Mouse (Mus musculus) intestine, embryonic 15.5 days (tissue): ENCODE data around the gene Wdfy4. TPM values are rescaled to one million over a fixed set of nuclear protein-coding genes. Genes with fewer than 3 reads are reported as not detected.

Source experiments
- ATAC-seq: fragments of 200-750 bp; cut with Nextera tagmentation; 2 replicates; pipeline ENCODE4 v1.8.0; 2017; ENCODE audit warnings: moderate TSS enrichment, moderate library complexity
- H3K27ac ChIP-seq: fragments of 300-500 bp; sonication (generic); 2 replicates; pipeline ENCODE4 v1.5.1; 2015; ENCODE audit warnings: mild to moderate bottlenecking, inconsistent platforms
- H3K27me3 ChIP-seq: fragments of 300-500 bp; sonication (generic); replicated peaks from 2 replicates; pipeline ENCODE4 v1.6.1; 2015; ENCODE audit warnings: inconsistent platforms
- H3K36me3 ChIP-seq: fragments of 300-500 bp; sonication (generic); 2 replicates; pipeline ENCODE4 v1.6.1; 2015; ENCODE audit warnings: inconsistent platforms
- H3K4me1 ChIP-seq: fragments of 300-500 bp; sonication (generic); replicated peaks from 2 replicates; pipeline ENCODE4 v1.6.1; 2015; ENCODE audit warnings: inconsistent platforms
- H3K4me2 ChIP-seq: fragments of 300-500 bp; sonication (generic); replicated peaks from 2 replicates; pipeline ENCODE4 v1.6.1; 2015; ENCODE audit warnings: mild to moderate bottlenecking, inconsistent platforms
- H3K4me3 ChIP-seq: fragments of 300-500 bp; sonication (generic); replicated peaks from 2 replicates; pipeline ENCODE4 v1.5.1; 2015; ENCODE audit warnings: inconsistent platforms
- H3K9ac ChIP-seq: fragments of 300-500 bp; sonication (generic); 2 replicates; pipeline ENCODE4 v1.6.1; 2015; ENCODE audit warnings: inconsistent platforms
- H3K9me3 ChIP-seq: fragments of 300-500 bp; sonication (generic); 2 replicates; pipeline ENCODE4 v1.6.1; 2016; ENCODE audit warnings: inconsistent platforms
- WGBS: fragments of 180-500 bp; shearing (Covaris S2); methylation state at CpG from one replicate; pipeline ENCODE4 v1.1.7; 2015; 5-methylcytosine and 5-hydroxymethylcytosine counted together
- polyA plus RNA-seq: library from polyadenylated mRNA; unstranded; fragments of >200 nt; fragmentation: Nextera tagmentation; extraction: Ambion mirVana; gene quantifications from 2 replicates; pipeline ENCODE4 v1.2.1, GENCODE M21; 2015

Wdfy4 gene
- polyA plus RNA-seq, 1 experiment from 2014 or later, result 0.46 TPM

DNA sequence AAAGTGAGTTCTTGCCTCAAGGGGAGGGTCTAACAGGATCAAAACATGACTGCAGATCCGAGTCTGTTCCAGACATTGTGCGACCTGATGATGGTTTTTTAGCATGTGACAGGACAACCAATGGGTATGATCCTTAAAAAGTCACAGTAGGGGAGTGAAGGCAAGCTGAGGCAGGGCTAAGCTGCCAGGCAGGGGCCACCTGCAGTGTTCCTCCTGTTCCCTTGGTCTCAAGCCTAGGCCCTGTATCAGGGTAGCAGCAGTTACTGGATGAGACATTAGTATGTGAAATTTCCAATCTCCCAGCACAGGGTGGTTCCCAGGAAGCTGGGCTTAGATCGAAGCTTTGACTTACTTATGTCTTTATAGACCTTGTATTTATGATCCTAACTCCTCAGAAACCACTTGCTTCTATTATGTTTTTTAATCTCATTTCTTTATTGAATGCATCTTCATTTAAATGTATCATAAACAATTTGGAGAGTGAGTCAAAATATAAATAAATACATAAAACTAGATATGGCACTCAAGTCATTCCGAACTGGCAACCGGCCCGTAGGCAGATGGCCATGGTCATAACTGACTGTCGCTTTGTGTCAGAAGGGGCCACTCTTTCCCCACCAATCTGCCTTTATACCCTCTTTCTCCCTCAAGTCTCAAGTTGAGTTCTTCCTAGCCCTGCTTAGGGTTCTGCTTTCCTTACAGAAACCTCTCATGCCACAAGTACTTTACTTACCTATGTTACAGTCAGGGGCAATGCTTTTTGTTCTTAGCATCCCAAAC lies 126.2 kb downstream of the Wdfy4 start:
- 86% methylated on average over 7 of the region's 7 CpGs for WGBS
- no peak overlapping the region for H3K4me3 ChIP-seq
- no peaks in the 10 kb centered on the region for H3K4me1 ChIP-seq

DNA sequence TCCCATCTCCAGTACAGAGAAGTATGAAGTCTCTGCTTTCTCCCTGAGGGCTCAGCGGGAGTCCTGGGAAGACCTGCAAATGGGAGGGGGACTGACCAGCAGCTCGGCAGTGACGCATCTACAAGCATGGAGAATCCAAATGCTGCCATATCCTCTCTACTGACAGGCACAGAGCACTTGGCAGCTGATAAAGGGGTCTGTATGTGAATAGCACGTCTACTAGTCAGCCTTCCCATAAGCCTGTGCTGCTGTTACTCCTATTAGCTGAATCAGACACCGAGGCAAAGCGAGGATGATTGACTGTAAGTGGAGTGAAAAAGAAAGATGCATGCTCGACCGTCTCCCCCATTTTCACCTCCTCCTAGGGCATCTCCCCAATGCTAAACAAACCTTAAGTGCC lies 131.9 kb downstream of the Wdfy4 start:
- H3K4me2 ChIP-seq, result no peak overlapping the region
- no peaks in the 10 kb centered on the region for H3K4me1 ChIP-seq
- no peak overlapping the region for H3K4me3 ChIP-seq
- H3K36me3 ChIP-seq, result no peaks in the 10 kb centered on the region
- ATAC-seq, result no peak
- H3K27me3 ChIP-seq, result no peaks in the 10 kb centered on the region
- WGBS, result 66% methylated on average over 8 of the region's 8 CpGs
- no peak overlapping the region for H3K9ac ChIP-seq
- no peak overlapping the region for H3K27ac ChIP-seq
- no peaks in the 10 kb centered on the region for H3K9me3 ChIP-seq

More for the DNA sequence above, 126.2 kb downstream of the Wdfy4 start:
- H3K27me3 ChIP-seq, result no peaks in the 10 kb centered on the region
- no peaks in the 10 kb centered on the region for H3K9me3 ChIP-seq
- ATAC-seq, result no peak
- no peak overlapping the region for H3K4me2 ChIP-seq
- H3K27ac ChIP-seq, result no peak overlapping the region
- H3K9ac ChIP-seq, result no peak overlapping the region
- H3K36me3 ChIP-seq, result no peaks in the 10 kb centered on the region

DNA sequence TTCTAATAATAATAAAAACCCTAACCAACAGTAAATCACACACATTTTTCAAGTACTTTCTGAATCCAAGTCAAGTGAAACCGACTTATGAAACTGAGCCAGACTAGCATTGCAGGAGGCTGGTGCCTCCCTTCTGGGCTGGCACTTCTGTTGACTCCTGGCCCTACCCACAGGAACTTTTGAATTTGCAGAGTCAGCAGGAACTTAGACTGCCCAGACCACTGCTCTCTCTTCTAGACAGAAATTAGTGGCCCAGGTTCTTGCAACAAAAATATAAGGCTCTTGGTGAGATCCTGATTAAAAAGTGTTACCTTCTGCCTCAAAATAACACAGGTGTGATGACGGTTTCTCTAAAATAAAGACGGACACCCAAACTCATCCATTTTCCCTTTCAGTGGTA lies 140.1 kb downstream of the Wdfy4 start:
- no peak overlapping the region for H3K4me3 ChIP-seq
- no peaks in the 10 kb centered on the region for H3K27me3 ChIP-seq
- H3K9ac ChIP-seq, result no peak overlapping the region
- no peak for ATAC-seq
- H3K27ac ChIP-seq, result no peak overlapping the region
- no peaks in the 10 kb centered on the region for H3K9me3 ChIP-seq
- no peaks in the 10 kb centered on the region for H3K36me3 ChIP-seq
- H3K4me2 ChIP-seq, result no peak overlapping the region
- 86% methylated on average over 3 of the region's 3 CpGs for WGBS
- no peaks in the 10 kb centered on the region for H3K4me1 ChIP-seq

DNA sequence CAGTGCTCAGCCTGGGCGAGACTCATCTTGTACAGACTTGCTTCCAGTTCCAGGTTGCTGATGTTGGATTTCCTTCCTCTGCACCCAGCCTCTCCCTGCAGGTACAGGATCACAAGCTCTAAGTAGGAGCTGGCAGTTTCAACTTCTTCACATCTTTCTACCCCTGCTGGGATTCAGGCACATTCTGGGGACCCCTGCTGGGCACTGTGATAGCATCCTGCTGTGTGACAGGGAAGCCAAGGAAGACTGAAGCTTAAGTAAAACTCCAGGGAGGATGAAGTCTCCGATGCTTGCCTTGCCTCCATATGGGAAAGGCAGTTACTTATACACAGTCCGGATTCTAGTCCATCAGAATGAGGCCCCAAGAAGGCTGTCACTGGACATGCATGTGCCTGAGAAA lies 148.5 kb downstream of the Wdfy4 start:
- H3K4me3 ChIP-seq, result no peak overlapping the region
- no peaks in the 10 kb centered on the region for H3K4me1 ChIP-seq
- no peak overlapping the region for H3K27ac ChIP-seq
- no peak for ATAC-seq
- no peaks in the 10 kb centered on the region for H3K9me3 ChIP-seq
- no peaks in the 10 kb centered on the region for H3K36me3 ChIP-seq
- H3K27me3 ChIP-seq, result no peaks in the 10 kb centered on the region
- no peak overlapping the region for H3K9ac ChIP-seq
- no peak overlapping the region for H3K4me2 ChIP-seq
- WGBS, result 59% methylated on average over 3 of the region's 3 CpGs

DNA sequence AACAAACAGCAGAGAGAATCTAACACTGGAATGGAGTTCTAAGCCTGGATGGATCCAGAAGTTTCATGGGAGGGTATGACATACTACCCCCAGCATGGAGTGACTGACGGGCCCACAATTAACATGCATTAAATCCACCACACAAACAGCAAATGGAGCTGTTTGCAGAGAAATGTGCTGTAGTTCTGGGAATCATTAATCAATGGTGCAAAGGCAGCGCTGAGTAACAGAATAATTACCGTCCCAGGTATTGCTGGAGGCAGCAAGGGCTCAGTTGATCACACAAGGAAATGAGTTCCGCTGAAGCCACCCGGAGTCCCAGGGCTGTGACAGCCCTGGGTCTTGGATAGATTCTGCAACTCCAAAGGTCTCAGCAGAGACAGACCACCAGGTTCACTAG lies 149.9 kb downstream of the Wdfy4 start:
- H3K4me3 ChIP-seq, result no peak overlapping the region
- no peaks in the 10 kb centered on the region for H3K36me3 ChIP-seq
- H3K9ac ChIP-seq, result no peak overlapping the region
- no peaks in the 10 kb centered on the region for H3K4me1 ChIP-seq
- 68% methylated on average over 5 of the region's 5 CpGs for WGBS
- no peak overlapping the region for H3K27ac ChIP-seq
- no peaks in the 10 kb centered on the region for H3K9me3 ChIP-seq
- ATAC-seq, result no peak
- H3K27me3 ChIP-seq, result no peaks in the 10 kb centered on the region
- no peak overlapping the region for H3K4me2 ChIP-seq

DNA sequence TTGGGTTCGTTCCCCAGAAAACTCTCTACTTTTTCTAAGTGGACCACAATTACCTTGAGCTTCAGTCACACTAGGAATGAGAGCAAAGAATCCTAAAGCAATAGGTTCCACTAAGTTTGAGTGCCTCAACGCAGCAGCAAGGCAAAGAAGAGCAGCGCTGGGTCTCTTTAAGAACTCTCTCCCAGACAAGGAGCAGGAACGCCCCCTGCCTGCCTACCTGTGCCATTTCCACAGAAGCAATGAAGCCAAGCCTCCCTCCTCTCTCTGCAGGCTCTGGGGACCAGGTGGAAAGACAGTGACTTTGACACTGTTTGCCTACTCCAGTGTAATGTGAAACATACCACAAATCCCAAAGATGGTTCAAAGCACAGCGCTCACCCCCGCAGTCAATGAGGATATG lies 151.9 kb downstream of the Wdfy4 start:
- Histone ChIP-seq H3K4me2 (no peak overlapping the region), H3K27ac (no peak overlapping the region), H3K4me1 (no peaks in the 10 kb centered on the region), H3K27me3 (no peaks in the 10 kb centered on the region), H3K4me3 (no peak overlapping the region), H3K36me3 (no peaks in the 10 kb centered on the region), H3K9me3 (no peaks in the 10 kb centered on the region), H3K9ac (no peak overlapping the region)
- no peak for ATAC-seq
- 40% methylated on average over 6 of the region's 6 CpGs for WGBS

DNA sequence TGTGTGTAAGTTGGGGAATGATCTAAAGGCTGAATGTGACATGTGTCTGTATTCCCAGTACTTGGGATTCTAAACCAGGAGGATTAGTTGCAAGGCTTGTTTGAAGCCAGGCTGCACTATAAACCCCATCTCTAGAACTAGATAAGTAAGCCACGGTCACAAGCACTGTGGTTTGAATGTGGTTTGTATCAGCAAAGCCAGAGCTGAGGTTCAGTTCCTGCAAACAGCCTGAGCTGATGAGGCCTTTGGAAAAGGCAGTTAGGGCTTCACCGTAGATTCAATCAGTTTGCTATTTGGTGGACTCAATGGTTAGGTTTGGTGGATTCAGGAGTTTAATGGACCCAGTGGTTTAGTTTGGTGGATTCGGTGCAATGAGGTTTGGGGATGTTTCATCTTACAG lies 154.5 kb downstream of the Wdfy4 start:
- Histone ChIP-seq H3K27ac (no peak overlapping the region), H3K9me3 (no peaks in the 10 kb centered on the region), H3K9ac (no peak overlapping the region), H3K4me2 (no peak overlapping the region), H3K4me3 (no peak overlapping the region), H3K4me1 (no peaks in the 10 kb centered on the region), H3K27me3 (no peaks in the 10 kb centered on the region), H3K36me3 (no peaks in the 10 kb centered on the region)
- ATAC-seq, result no peak
- WGBS, result 83% methylated on average over 3 of the region's 3 CpGs

DNA sequence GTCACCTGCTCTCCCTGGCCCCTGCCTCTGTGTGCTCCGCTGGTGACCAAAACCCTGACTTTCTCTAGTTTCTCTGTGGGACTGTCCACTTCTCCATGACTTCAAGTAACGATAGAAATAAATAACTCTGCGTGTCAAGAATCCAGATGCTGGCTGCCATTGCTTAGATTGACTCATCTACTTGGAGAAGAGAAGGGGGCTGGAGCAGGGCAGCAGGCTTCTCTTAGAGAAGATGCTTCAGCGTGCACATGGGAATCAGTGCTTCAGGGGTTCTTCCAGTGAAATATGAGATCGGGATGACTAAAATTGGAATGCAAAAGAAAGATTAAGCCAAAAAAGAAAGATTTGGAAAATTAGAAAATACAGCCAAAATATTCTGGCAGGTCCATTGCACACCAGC lies 165.7 kb downstream of the Wdfy4 start:
- H3K4me2 ChIP-seq, result no peak overlapping the region
- no peaks in the 10 kb centered on the region for H3K9me3 ChIP-seq
- no peaks in the 10 kb centered on the region for H3K36me3 ChIP-seq
- H3K4me3 ChIP-seq, result no peak overlapping the region
- H3K27me3 ChIP-seq, result no peaks in the 10 kb centered on the region
- 60% methylated on average over 5 of the region's 5 CpGs for WGBS
- no peak overlapping the region for H3K9ac ChIP-seq
- H3K27ac ChIP-seq, result no peak overlapping the region
- ATAC-seq, result no peak
- H3K4me1 ChIP-seq, result no peaks in the 10 kb centered on the region

DNA sequence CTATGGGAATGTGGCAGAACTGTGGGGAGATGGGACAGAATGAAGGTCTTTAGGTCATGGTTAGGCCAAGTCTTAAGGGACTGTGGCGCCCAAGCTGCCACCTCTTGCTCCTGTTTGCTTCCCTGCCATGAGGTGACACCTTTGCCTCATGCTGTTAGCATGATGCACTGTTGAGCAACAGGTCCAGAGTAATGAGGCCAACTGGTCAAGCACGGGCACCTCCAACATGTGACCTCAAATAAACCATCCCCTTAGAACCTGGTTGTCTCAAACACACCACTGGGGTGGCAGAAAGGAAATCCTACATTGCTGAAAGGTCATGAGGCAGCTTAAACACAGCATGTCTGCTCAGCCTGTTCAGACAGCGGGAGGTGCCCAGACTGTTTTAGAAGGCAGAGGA lies 166.3 kb downstream of the Wdfy4 start:
- Histone ChIP-seq H3K4me3 (no peak overlapping the region), H3K4me2 (no peak overlapping the region), H3K36me3 (no peaks in the 10 kb centered on the region), H3K4me1 (no peaks in the 10 kb centered on the region), H3K27me3 (no peaks in the 10 kb centered on the region), H3K9ac (no peak overlapping the region), H3K9me3 (no peaks in the 10 kb centered on the region), H3K27ac (no peak overlapping the region)
- no peak for ATAC-seq
- 87% methylated on average over 3 of the region's 3 CpGs for WGBS

DNA sequence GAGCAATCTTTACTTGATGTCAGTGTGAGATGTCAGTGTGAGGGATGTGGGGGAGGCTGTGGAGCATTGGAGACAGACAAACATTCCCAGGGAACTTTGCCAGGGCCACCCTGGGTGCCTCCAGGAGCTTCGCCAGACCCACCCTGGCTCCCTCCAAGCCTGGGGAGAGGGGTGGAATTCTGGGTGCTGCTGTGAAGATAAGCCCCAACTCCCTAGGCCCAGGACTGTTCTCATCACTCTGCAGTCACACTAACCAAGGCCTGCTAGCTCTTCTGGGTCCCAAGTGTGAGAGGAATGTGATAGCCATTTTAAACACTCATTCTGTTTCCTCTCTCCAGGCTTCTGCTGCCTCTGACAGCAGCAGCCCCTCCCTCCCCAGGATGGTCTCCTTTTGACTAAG lies 177.7 kb downstream of the Wdfy4 start:
- Histone ChIP-seq H3K36me3 (no peaks in the 10 kb centered on the region), H3K4me1 (no peaks in the 10 kb centered on the region), H3K4me3 (no peak overlapping the region), H3K9ac (no peak overlapping the region), H3K27ac (no peak overlapping the region), H3K9me3 (no peaks in the 10 kb centered on the region), H3K27me3 (no peaks in the 10 kb centered on the region), H3K4me2 (no peak overlapping the region)
- ATAC-seq, result no peak
- WGBS, result 40% methylated on average over 1 of the region's 1 CpGs

DNA sequence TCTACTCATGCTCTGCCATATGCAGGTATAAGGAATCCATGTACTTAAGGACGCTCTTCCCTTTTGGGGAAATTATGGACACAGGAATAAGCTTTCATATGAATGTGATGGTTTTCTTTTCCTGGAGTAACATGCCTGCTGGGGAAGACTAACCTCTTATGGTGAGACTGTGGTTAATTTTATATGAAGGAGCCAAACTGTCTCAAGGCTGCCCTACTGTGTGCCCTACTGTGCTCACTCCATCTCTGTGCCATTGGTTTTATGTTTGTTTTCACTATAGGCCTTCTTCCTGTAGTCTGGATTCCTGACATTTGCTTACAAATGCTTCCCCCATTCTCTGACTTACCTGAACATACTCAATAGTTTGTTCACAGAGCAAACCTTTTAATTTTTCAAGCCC lies 180.2 kb downstream of the Wdfy4 start:
- no peak for ATAC-seq

DNA sequence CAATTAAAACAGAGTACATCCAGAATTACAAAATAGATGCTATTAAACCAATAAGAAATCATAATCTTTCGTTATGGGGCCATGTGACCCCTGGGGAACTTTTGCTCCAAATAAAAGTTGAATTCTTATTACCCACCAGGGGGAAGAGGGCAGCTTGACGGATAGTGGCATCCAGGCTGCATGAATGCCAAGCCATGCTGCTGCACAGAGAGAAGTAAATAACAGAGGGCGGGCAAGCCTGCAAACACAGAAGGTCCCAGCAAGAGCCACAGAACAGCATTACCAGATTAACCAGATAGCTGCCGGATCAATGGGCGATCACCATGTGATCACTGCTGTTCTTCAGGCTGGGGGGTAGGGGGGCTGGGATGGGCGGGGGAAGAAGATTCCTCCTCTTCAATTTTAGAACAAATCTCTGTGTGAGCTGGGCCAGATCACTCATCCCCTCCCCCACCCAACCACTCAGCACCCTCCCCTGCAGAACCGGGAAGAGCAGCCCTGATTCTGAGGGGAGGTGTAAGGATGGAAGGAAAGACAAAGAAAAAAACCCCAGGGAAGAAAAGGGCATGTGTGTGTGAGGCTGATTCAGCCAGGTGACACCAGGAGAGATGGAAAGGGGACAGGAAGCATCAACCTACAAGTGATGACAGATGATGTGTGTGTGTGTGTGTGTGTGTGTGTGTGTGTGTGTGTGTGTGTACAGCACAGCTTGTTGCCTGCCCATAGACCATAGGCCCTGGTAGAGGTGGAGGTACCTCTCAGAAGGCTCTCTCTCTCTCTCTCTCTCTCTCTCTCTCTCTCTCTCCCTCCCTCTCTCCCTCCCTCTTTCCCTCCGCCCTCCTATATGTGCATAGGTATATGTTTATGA lies 185.0 kb downstream of the Wdfy4 start:
- H3K36me3 ChIP-seq, result no peaks in the 10 kb centered on the region
- H3K9me3 ChIP-seq, result no peaks in the 10 kb centered on the region
- H3K4me1 ChIP-seq, result peaks cover 3% of the 10 kb centered on the region; the same call in 1 of the 2 replicates
- no peak for ATAC-seq
- 44% methylated on average over 8 of the region's 8 CpGs for WGBS
- H3K9ac ChIP-seq, result no peak overlapping the region
- H3K4me3 ChIP-seq, result no peak overlapping the region
- no peak overlapping the region for H3K4me2 ChIP-seq
- no peak overlapping the region for H3K27ac ChIP-seq
- no peaks in the 10 kb centered on the region for H3K27me3 ChIP-seq

More for the DNA sequence above, 180.2 kb downstream of the Wdfy4 start:
- Histone ChIP-seq H3K4me2 (no peak overlapping the region), H3K36me3 (no peaks in the 10 kb centered on the region), H3K27me3 (no peaks in the 10 kb centered on the region), H3K4me3 (no peak overlapping the region), H3K4me1 (no peaks in the 10 kb centered on the region), H3K9ac (no peak overlapping the region), H3K27ac (no peak overlapping the region), H3K9me3 (no peaks in the 10 kb centered on the region)
- 95% methylated on average over 1 of the region's 1 CpGs for WGBS
